Mouse (Mus musculus) embryonic fibroblast, embryonic 13.5 days (primary cell): ENCODE data around the gene Tmem259.

Source experiments
- CTCF ChIP-seq: IDR thresholded peaks from 2 replicates; pipeline ENCODE4 v1.5.1; 2011; ENCODE audit warnings: mild to moderate bottlenecking, control low read depth, low read length, moderate library complexity, borderline replicate concordance; ENCODE audit not compliant: insufficient read depth
- POLR2A ChIP-seq: IDR thresholded peaks from 2 replicates; pipeline ENCODE4 v1.6.1; 2011; ENCODE audit warnings: low read depth, mild to moderate bottlenecking, control low read depth, low read length, moderate library complexity

- TF ChIP-seq CTCF (no peak), POLR2A (no peak)
These were observed 56.0 kb downstream of the Tmem259 start for GRCm38 (mm10) chr10:79928030-79928694.
